Mouse (Mus musculus): ENCODE data around the gene Wars2. TPM values are rescaled to one million over a fixed set of nuclear protein-coding genes. Genes with fewer than 3 reads are reported as not detected.

Gene Wars2
- total RNA-seq (2021), result 1 to 10 TPM; 7.1 to 7.6 TPM

GRCm38 (mm10) chr3:99140940-99141854 lies at the start of gene Wars2:
TSS of gene Wars2 (plus strand) at chr3:99141068.
- intact Hi-C loops (cut with DNase I), result no loop called here
- peak; percentile 94 for DNase-seq

GRCm38 (mm10) chr3:99096816-99097215 lies 44.1 kb upstream of the Wars2 start:
- no peak for DNase-seq

GRCm38 (mm10) chr3:99110353-99111213 lies 30.3 kb upstream of the Wars2 start:
- intact Hi-C loops (cut with DNase I), result no loop called here
- no peak for DNase-seq

More at GRCm38 (mm10) chr3:99096816-99097215, 44.1 kb upstream of the Wars2 start:
- intact Hi-C loops (cut with DNase I), result no loop called here

GRCm38 (mm10) chr3:99111214-99111608 lies 29.7 kb upstream of the Wars2 start:
- intact Hi-C loops (cut with DNase I), result no loop called here
- no peak for DNase-seq

- intact Hi-C loops (cut with DNase I), result no loop called here
- no peak for DNase-seq
Observed at GRCm38 (mm10) chr3:99113266-99113837, 27.5 kb upstream of the Wars2 start.

GRCm38 (mm10) chr3:99120942-99121341 lies 19.9 kb upstream of the Wars2 start:
- no peak for DNase-seq
- intact Hi-C loops (cut with DNase I), result no loop called here

- no peak for DNase-seq
Observed at GRCm38 (mm10) chr3:99130521-99130920, 10.3 kb upstream of the Wars2 start.

GRCm38 (mm10) chr3:99131973-99132372 lies 8.9 kb upstream of the Wars2 start:
- intact Hi-C loops (cut with DNase I), result no loop called here
- DNase-seq, result no peak

More at GRCm38 (mm10) chr3:99130521-99130920, 10.3 kb upstream of the Wars2 start:
- intact Hi-C loops (cut with DNase I), result no loop called here

GRCm38 (mm10) chr3:99133913-99134312 lies 7.0 kb upstream of the Wars2 start:
- intact Hi-C loops (cut with DNase I), result no loop called here

GRCm38 (mm10) chr3:99147886-99148285 lies 7.0 kb downstream of the Wars2 start:
- DNase-seq, result no peak
- intact Hi-C loops (cut with DNase I), result no loop called here

More at GRCm38 (mm10) chr3:99133913-99134312, 7.0 kb upstream of the Wars2 start:
- no peak for DNase-seq

- intact Hi-C loops (cut with DNase I), result no loop called here
- no peak for DNase-seq
Observed at GRCm38 (mm10) chr3:99149035-99149434, 8.2 kb downstream of the Wars2 start.

GRCm38 (mm10) chr3:99156286-99156685 lies 15.4 kb downstream of the Wars2 start:
- no peak for DNase-seq
- intact Hi-C loops (cut with DNase I), result no loop called here

- DNase-seq, result no peak
- intact Hi-C loops (cut with DNase I), result no loop called here
Observed at GRCm38 (mm10) chr3:99156987-99157386, 16.1 kb downstream of the Wars2 start.

GRCm38 (mm10) chr3:99157451-99158015 lies 16.7 kb downstream of the Wars2 start:
- intact Hi-C loops (cut with DNase I), result no loop called here
- DNase-seq, result peak; percentile 4

GRCm38 (mm10) chr3:99160016-99160415 lies 19.1 kb downstream of the Wars2 start:
- DNase-seq, result no peak
- intact Hi-C loops (cut with DNase I), result no loop called here

- no peak for DNase-seq
- intact Hi-C loops (cut with DNase I), result no loop called here
Observed at GRCm38 (mm10) chr3:99162191-99162590, 21.3 kb downstream of the Wars2 start.

GRCm38 (mm10) chr3:99167734-99168133 lies 26.9 kb downstream of the Wars2 start:
- intact Hi-C loops (cut with DNase I), result no loop called here

GRCm38 (mm10) chr3:99173178-99173577 lies 32.3 kb downstream of the Wars2 start:
- DNase-seq, result no peak
- intact Hi-C loops (cut with DNase I), result no loop called here

More at GRCm38 (mm10) chr3:99167734-99168133, 26.9 kb downstream of the Wars2 start:
- no peak for DNase-seq

GRCm38 (mm10) chr3:99174658-99175304 lies 33.9 kb downstream of the Wars2 start:
- intact Hi-C loops (cut with DNase I), result no loop called here
- no peak for DNase-seq

- intact Hi-C loops (cut with DNase I), result no loop called here
- no peak for DNase-seq
Observed at GRCm38 (mm10) chr3:99183355-99184016, 42.6 kb downstream of the Wars2 start.
